Mouse (Mus musculus) ES-E14 (cell line): Measurements from ENCODE around the gene Pfkm.

Experiments
- CHD2 ChIP-seq: IDR thresholded peaks from 2 replicates; pipeline ENCODE4 v1.6.1; 2014; ENCODE audit warnings: mild to moderate bottlenecking, low read depth, low read length, inconsistent platforms
- MAFK ChIP-seq: IDR thresholded peaks from 2 replicates; pipeline ENCODE4 v1.6.1; 2014; ENCODE audit warnings: mild to moderate bottlenecking, low read depth, low read length, inconsistent platforms; ENCODE audit not compliant: insufficient read depth
- ZNF384 ChIP-seq: IDR thresholded peaks from 2 replicates; pipeline ENCODE4 v1.6.1; 2012; ENCODE audit warnings: low read depth, low read length, inconsistent platforms

GRCm38 (mm10) chr15:98069566-98070245 lies 22.7 kb upstream of the Pfkm start:
- TF ChIP-seq ZNF384 (no peak), MAFK (no peak), CHD2 (no peak)
